Mouse (Mus musculus) heart, postnatal 0 days (tissue): ENCODE results near the gene Gins3.

Experiments
- CTCF ChIP-seq: IDR thresholded peaks from 2 replicates; pipeline ENCODE4 v1.5.1; 2016; ENCODE audit warnings: antibody characterized with exemption, control low read depth, low read depth
- EP300 ChIP-seq: IDR thresholded peaks from 2 replicates; pipeline ENCODE4 v1.6.1; 2016; ENCODE audit warnings: antibody characterized with exemption, low read depth

DNA sequence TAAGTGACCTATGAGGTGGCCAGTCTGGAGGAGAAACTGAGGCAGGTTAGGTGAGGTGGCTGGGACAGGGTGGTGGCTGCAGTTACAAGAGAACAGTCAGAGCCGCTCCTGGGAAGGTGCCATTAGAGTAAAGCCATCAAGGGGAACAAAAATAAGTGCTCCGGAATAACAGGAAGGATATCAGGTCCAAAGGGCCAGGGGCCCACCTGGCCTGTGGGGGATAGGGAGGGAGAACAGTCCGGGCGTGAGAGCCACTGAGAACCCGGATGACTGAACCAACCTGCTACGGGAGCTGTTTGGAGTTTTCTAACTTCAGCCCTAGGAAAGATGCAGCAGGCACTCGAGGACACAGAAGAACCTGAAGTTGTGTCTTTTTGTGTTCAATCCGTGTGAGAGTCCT lies 27.8 kb downstream of the Gins3 start:
- TF ChIP-seq CTCF (no peak), EP300 (no peak)
